Mouse (Mus musculus): ENCODE results near the gene Rbm38. TPM values are rescaled to one million over a fixed set of nuclear protein-coding genes. Genes with fewer than 3 reads are reported as not detected.

The Rbm38 gene
- polyA plus RNA-seq, 1 experiment from 2014 or later, result 350 TPM

GRCm38 (mm10) chr2:172979666-172980345 lies 40.5 kb upstream of the Rbm38 start:
- Histone ChIP-seq H3K4me2 (ENCODE audit: low read depth, low read length) (no peak overlapping the region), H3K36me3 (ENCODE audit: control insufficient read depth, insufficient read depth) (no peaks in the 10 kb centered on the region), H3K4me3 (ENCODE audit: low read depth, low read length) (no peak overlapping the region), H3K27ac (ENCODE audit: low read length) (no peak overlapping the region), H3K4me1 (ENCODE audit: control insufficient read depth, low read depth, low read length) (peaks cover 2% of the 10 kb centered on the region; the same call in 1 of the 2 replicates), H3K9me3 (replicated peaks; ENCODE audit: control insufficient read depth, low read length) (no peaks in the 10 kb centered on the region), H3K9ac (ENCODE audit: low read depth, low read length) (no peak overlapping the region), H3K27me3 (ENCODE audit: control insufficient read depth, insufficient read depth, low read depth, low read length) (no peaks in the 10 kb centered on the region)
- 89% methylated on average over 43 of the region's 43 CpGs for WGBS (ENCODE audit: insufficient replicate concordance)
- no peak for ATAC-seq (ENCODE audit: low read depth)

GRCm38 (mm10) chr2:172982776-172983561 lies 37.3 kb upstream of the Rbm38 start:
- H3K27ac ChIP-seq (ENCODE audit: low read length), result no peak overlapping the region
- H3K9ac ChIP-seq (ENCODE audit: low read depth, low read length), result no peak overlapping the region
- no peaks in the 10 kb centered on the region for H3K27me3 ChIP-seq (ENCODE audit: control insufficient read depth, insufficient read depth, low read depth, low read length)
- no peak overlapping the region for H3K4me2 ChIP-seq (ENCODE audit: low read depth, low read length)
- no peaks in the 10 kb centered on the region for H3K9me3 ChIP-seq (replicated peaks; ENCODE audit: control insufficient read depth, low read length)
- WGBS (ENCODE audit: insufficient replicate concordance), result 60% methylated on average over 9 of the region's 9 CpGs
- no peaks in the 10 kb centered on the region for H3K36me3 ChIP-seq (ENCODE audit: control insufficient read depth, insufficient read depth)
- ATAC-seq (ENCODE audit: low read depth), result peak; percentile 75
- no peaks in the 10 kb centered on the region for H3K4me1 ChIP-seq (ENCODE audit: control insufficient read depth, low read depth, low read length)
- H3K4me3 ChIP-seq (ENCODE audit: low read depth, low read length), result no peak overlapping the region

DNA sequence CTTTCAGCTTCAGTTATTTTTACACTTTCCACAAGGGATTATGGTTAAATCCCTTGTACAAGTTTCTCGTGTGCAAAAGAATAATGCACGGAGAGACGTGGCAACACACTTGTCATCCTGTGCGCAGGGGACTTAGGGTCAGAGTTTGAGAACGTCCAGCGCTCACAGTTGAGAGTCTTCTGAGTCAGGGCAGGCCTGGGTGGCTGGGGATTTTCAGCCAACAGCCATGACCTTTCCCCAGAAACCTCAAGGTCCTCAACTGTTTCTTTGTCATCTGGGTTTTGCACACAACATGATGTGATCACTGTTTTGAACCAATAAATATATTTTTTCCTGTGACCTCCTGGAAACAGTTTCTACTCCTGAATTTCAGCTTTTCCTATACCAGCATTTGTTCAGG lies 30.1 kb upstream of the Rbm38 start:
- H3K36me3 ChIP-seq (ENCODE audit: control insufficient read depth, insufficient read depth), result no peaks in the 10 kb centered on the region
- H3K4me3 ChIP-seq (ENCODE audit: low read depth, low read length), result no peak overlapping the region
- no peaks in the 10 kb centered on the region for H3K27me3 ChIP-seq (ENCODE audit: control insufficient read depth, insufficient read depth, low read depth, low read length)
- ATAC-seq (ENCODE audit: low read depth), result no peak
- H3K4me2 ChIP-seq (ENCODE audit: low read depth, low read length), result no peak overlapping the region
- H3K27ac ChIP-seq (ENCODE audit: low read length), result no peak overlapping the region
- H3K9me3 ChIP-seq (replicated peaks; ENCODE audit: control insufficient read depth, low read length), result no peaks in the 10 kb centered on the region
- H3K4me1 ChIP-seq (ENCODE audit: control insufficient read depth, low read depth, low read length), result no peaks in the 10 kb centered on the region
- H3K9ac ChIP-seq (ENCODE audit: low read depth, low read length), result no peak overlapping the region
- 75% methylated on average over 6 of the region's 6 CpGs for WGBS (ENCODE audit: insufficient replicate concordance)

DNA sequence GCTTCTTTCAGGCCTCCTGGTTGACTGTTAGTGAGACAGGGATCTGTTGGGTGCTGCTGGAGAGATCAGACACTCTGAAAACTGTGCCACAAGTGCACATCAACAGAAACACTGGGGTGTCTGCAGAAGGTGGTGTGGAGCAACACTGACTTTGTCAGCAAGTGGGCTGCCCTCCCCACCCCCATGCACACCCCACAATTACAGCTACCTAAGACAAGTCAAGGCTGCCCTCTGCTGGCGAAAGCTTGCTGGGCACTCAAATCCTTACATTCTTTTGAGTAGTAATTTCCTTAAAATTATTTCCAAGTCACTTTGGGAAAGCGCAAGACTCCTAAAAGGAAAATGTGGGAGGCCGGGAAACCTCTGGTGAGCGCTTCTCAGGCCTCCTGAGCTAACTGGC lies 24.1 kb upstream of the Rbm38 start:
- ATAC-seq (ENCODE audit: low read depth), result no peak
- H3K9me3 ChIP-seq (replicated peaks; ENCODE audit: control insufficient read depth, low read length), result no peaks in the 10 kb centered on the region
- WGBS (ENCODE audit: insufficient replicate concordance), result 8% methylated on average over 4 of the region's 4 CpGs
- no peak overlapping the region for H3K27ac ChIP-seq (ENCODE audit: low read length)
- H3K4me1 ChIP-seq (ENCODE audit: control insufficient read depth, low read depth, low read length), result peaks cover 9% of the 10 kb centered on the region
- H3K9ac ChIP-seq (ENCODE audit: low read depth, low read length), result no peak overlapping the region
- H3K4me3 ChIP-seq (ENCODE audit: low read depth, low read length), result no peak overlapping the region
- no peak overlapping the region for H3K4me2 ChIP-seq (ENCODE audit: low read depth, low read length)
- H3K36me3 ChIP-seq (ENCODE audit: control insufficient read depth, insufficient read depth), result no peaks in the 10 kb centered on the region
- H3K27me3 ChIP-seq (ENCODE audit: control insufficient read depth, insufficient read depth, low read depth, low read length), result no peaks in the 10 kb centered on the region; the same call in 1 of the 2 replicates

DNA sequence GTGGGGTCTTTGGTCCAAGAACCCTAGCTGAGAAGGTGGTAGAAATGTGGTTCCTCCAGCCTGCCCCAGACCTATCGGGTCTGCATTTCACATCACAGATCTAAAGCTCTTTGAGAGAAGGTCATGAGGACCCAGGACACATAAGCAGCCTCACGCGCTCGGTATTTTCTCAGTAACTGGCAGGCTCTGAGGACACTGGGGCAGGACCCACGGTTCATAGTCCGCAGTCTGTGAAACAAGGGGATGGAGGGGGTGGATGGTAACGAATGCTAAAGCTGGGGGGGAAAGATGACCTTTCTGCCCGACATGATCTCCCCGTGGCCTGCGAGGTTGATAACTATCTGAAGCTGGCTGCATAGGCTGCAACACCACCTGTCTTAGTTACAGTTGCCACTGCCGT lies 22.6 kb upstream of the Rbm38 start:
- peaks cover 3% of the 10 kb centered on the region for H3K36me3 ChIP-seq (ENCODE audit: control insufficient read depth, insufficient read depth)
- H3K9me3 ChIP-seq (replicated peaks; ENCODE audit: control insufficient read depth, low read length), result no peaks in the 10 kb centered on the region
- peaks cover 18% of the 10 kb centered on the region for H3K4me1 ChIP-seq (ENCODE audit: control insufficient read depth, low read depth, low read length)
- no peaks in the 10 kb centered on the region; the same call in 1 of the 2 replicates for H3K27me3 ChIP-seq (ENCODE audit: control insufficient read depth, insufficient read depth, low read depth, low read length)
- no peak overlapping the region for H3K9ac ChIP-seq (ENCODE audit: low read depth, low read length)
- no peak overlapping the region for H3K4me3 ChIP-seq (ENCODE audit: low read depth, low read length)
- 56% methylated on average over 11 of the region's 11 CpGs for WGBS (ENCODE audit: insufficient replicate concordance)
- H3K4me2 ChIP-seq (ENCODE audit: low read depth, low read length), result no peak overlapping the region
- no peak for ATAC-seq (ENCODE audit: low read depth)
- no peak overlapping the region for H3K27ac ChIP-seq (ENCODE audit: low read length)

DNA sequence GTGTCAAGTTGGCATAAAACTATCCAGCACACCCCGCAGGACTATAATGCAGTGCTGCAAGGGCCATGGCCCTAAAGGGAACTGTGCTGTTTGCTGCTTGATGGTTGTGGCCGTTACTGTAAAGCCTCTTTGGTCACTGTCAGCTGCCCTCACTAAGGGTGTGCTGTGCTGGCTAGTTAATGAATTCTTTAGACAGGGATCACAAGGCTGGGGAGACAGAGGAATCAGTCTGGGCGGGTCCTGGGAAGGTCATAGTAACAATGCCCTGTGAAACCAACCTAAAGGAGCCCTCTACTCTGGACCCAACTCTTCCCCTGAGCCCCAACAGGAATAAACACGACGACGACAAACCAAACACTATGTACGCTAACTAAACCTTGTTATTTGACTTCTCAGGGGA lies 21.8 kb upstream of the Rbm38 start:
- Histone ChIP-seq H3K27me3 (ENCODE audit: control insufficient read depth, insufficient read depth, low read depth, low read length) (no peaks in the 10 kb centered on the region; the same call in 1 of the 2 replicates), H3K4me1 (ENCODE audit: control insufficient read depth, low read depth, low read length) (peaks cover 18% of the 10 kb centered on the region), H3K4me2 (ENCODE audit: low read depth, low read length) (no peak overlapping the region), H3K9me3 (replicated peaks; ENCODE audit: control insufficient read depth, low read length) (no peaks in the 10 kb centered on the region), H3K9ac (ENCODE audit: low read depth, low read length) (no peak overlapping the region), H3K36me3 (ENCODE audit: control insufficient read depth, insufficient read depth) (peaks cover 9% of the 10 kb centered on the region), H3K4me3 (ENCODE audit: low read depth, low read length) (no peak overlapping the region), H3K27ac (ENCODE audit: low read length) (no peak overlapping the region)
- no peak for ATAC-seq (ENCODE audit: low read depth)
- WGBS (ENCODE audit: insufficient replicate concordance), result 55% methylated on average over 7 of the region's 7 CpGs

GRCm38 (mm10) chr2:172999630-173000284 lies 20.5 kb upstream of the Rbm38 start, which contains the start of gene Rae1:
TSS of gene Rae1 (plus strand) at chr2:173000117.
- H3K9ac ChIP-seq (ENCODE audit: low read depth, low read length), result peak within 1 kb of the TSS; percentile 93
- H3K4me1 ChIP-seq (ENCODE audit: control insufficient read depth, low read depth, low read length), result peaks cover 18% of the 10 kb centered on the region
- H3K27ac ChIP-seq (ENCODE audit: low read length), result peak within 1 kb of the TSS; percentile 99
- peaks cover 22% of the 10 kb centered on the region for H3K36me3 ChIP-seq (ENCODE audit: control insufficient read depth, insufficient read depth)
- peak; percentile 94 for ATAC-seq (ENCODE audit: low read depth)
- no peaks in the 10 kb centered on the region; the same call in 1 of the 2 replicates for H3K27me3 ChIP-seq (ENCODE audit: control insufficient read depth, insufficient read depth, low read depth, low read length)
- under 1% methylated on average over 45 of the region's 45 CpGs for WGBS (ENCODE audit: insufficient replicate concordance)
- H3K9me3 ChIP-seq (replicated peaks; ENCODE audit: control insufficient read depth, low read length), result no peaks in the 10 kb centered on the region
- H3K4me2 ChIP-seq (ENCODE audit: low read depth, low read length), result peak within 1 kb of the TSS; percentile 77
- peak within 1 kb of the TSS; percentile 95 for H3K4me3 ChIP-seq (ENCODE audit: low read depth, low read length)

GRCm38 (mm10) chr2:173000285-173000652 lies 20.0 kb upstream of the Rbm38 start:
- Histone ChIP-seq H3K27me3 (ENCODE audit: control insufficient read depth, insufficient read depth, low read depth, low read length) (no peaks in the 10 kb centered on the region; the same call in 1 of the 2 replicates), H3K4me3 (ENCODE audit: low read depth, low read length) (peak overlapping the region; percentile 95), H3K36me3 (ENCODE audit: control insufficient read depth, insufficient read depth) (peaks cover 26% of the 10 kb centered on the region), H3K27ac (ENCODE audit: low read length) (peak overlapping the region; percentile 99), H3K4me1 (ENCODE audit: control insufficient read depth, low read depth, low read length) (peaks cover 18% of the 10 kb centered on the region), H3K4me2 (ENCODE audit: low read depth, low read length) (peak overlapping the region; percentile 77), H3K9ac (ENCODE audit: low read depth, low read length) (peak overlapping the region; percentile 93), H3K9me3 (replicated peaks; ENCODE audit: control insufficient read depth, low read length) (no peaks in the 10 kb centered on the region)
- WGBS (ENCODE audit: insufficient replicate concordance), result under 1% methylated on average over 42 of the region's 42 CpGs
- ATAC-seq (ENCODE audit: low read depth), result peak; percentile 94

All from liver, embryonic 16.5 days (tissue).